Mouse (Mus musculus) embryonic facial prominence, embryonic 12.5 days (tissue): ENCODE data around the gene Csf2. TPM values are rescaled to one million over a fixed set of nuclear protein-coding genes. Genes with fewer than 3 reads are reported as not detected.

Experiments
- ATAC-seq: fragments of 200-750 bp; cut with Nextera tagmentation; 2 replicates; pipeline ENCODE4 v1.8.0; 2017; ENCODE audit not compliant: insufficient number of reproducible peaks, insufficient read depth, low FRiP score, low TSS enrichment
- H3K27ac ChIP-seq: fragments of 300-500 bp; sonication (generic); 2 replicates; pipeline ENCODE4 v1.5.1; 2016; ENCODE audit warnings: mild to moderate bottlenecking
- H3K27me3 ChIP-seq: fragments of 300-500 bp; sonication (generic); 2 replicates; pipeline ENCODE4 v1.6.1; 2016; ENCODE audit warnings: mild to moderate bottlenecking, moderate library complexity
- H3K36me3 ChIP-seq: fragments of 300-500 bp; sonication (generic); 2 replicates; pipeline ENCODE4 v1.6.1; 2016; ENCODE audit warnings: mild to moderate bottlenecking
- H3K4me1 ChIP-seq: fragments of 300-500 bp; sonication (generic); 2 replicates; pipeline ENCODE4 v1.6.1; 2016
- H3K4me2 ChIP-seq: fragments of 300-500 bp; sonication (generic); replicated peaks from 2 replicates; pipeline ENCODE4 v1.6.1; 2016; ENCODE audit warnings: mild to moderate bottlenecking, moderate library complexity
- H3K4me3 ChIP-seq: fragments of 300-500 bp; sonication (generic); 2 replicates; pipeline ENCODE4 v1.5.1; 2016; ENCODE audit warnings: mild to moderate bottlenecking
- H3K9ac ChIP-seq: fragments of 300-500 bp; sonication (generic); 2 replicates; pipeline ENCODE4 v1.6.1; 2016; ENCODE audit warnings: mild to moderate bottlenecking, moderate library complexity
- H3K9me3 ChIP-seq: fragments of 300-500 bp; sonication (generic); 2 replicates; pipeline ENCODE4 v1.6.1; 2016; ENCODE audit warnings: mild to moderate bottlenecking, moderate library complexity
- WGBS: fragments of 180-500 bp; shearing (Covaris S2); methylation state at CpG from one replicate; pipeline ENCODE4 v1.1.7; 2016; 5-methylcytosine and 5-hydroxymethylcytosine counted together
- polyA plus RNA-seq: library from polyadenylated mRNA; unstranded; fragments of >200 nt; fragmentation: Nextera tagmentation; extraction: Ambion mirVana; gene quantifications from 2 replicates; pipeline ENCODE4 v1.2.1, GENCODE M21; 2016

Csf2 gene
- polyA plus RNA-seq, 1 experiment from 2014 or later = not detected

DNA sequence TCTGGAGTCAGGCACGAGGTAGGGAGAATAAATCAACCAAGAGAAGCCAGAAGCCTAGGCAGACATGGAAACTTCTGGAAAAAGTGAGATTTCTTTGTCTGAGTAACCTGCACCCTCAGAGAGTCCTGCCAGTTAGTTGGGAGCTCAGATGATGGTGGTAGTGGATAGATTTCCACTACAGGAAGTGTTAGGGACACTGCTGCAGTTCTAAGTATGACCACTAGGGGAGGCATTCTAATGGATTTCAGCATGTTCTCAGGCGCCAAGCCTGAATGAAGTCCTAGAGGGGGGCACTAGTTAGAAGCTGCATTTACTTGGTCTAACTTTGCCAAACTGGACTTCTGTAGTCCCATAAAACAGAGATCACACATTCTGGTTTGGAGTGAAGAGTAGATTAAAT, 15.1 kb upstream of the Csf2 start:
- Histone ChIP-seq H3K36me3 (no peaks in the 10 kb centered on the region), H3K4me1 (no peaks in the 10 kb centered on the region), H3K27ac (no peak overlapping the region), H3K27me3 (no peaks in the 10 kb centered on the region), H3K9ac (no peak overlapping the region), H3K9me3 (no peaks in the 10 kb centered on the region), H3K4me3 (no peak overlapping the region), H3K4me2 (no peak overlapping the region)
- ATAC-seq = no peak
- WGBS = 56% methylated on average over 2 of the region's 2 CpGs

DNA sequence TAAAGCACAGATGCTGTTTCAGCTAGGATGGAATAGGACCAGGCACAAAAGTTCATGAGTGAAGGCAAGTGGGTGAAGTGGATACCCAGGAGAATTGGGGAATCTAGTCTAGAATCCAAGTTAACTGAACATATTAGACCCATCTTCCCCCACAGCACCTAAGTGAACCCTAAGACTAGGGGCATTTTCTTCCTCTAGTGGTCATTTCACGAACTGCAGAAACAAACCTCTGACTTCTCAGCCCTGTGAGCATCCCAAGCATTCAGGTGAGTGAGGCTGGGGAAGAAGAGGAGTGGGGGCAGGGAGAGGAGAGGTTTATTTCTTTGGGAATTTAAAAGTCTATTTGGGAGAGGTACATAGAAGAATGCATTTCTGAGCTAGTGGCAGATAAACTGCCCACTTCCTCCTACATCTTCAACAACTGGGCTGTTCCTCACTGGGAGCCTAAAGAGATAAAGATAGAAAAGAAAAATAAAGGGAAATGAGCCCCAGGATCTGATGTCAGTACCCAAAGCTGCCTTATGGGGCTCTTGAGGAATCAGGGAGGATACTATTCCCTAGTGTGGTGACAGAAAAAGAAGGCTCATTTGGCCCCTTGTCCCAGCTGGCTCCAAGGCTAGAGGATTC, 14.1 kb upstream of the Csf2 start:
- no peaks in the 10 kb centered on the region for H3K36me3 ChIP-seq
- H3K9me3 ChIP-seq = no peaks in the 10 kb centered on the region
- no peak for ATAC-seq
- no peak overlapping the region for H3K9ac ChIP-seq
- H3K27ac ChIP-seq = no peak overlapping the region
- H3K27me3 ChIP-seq = no peaks in the 10 kb centered on the region
- no peak overlapping the region for H3K4me2 ChIP-seq
- H3K4me3 ChIP-seq = no peak overlapping the region
- no peaks in the 10 kb centered on the region for H3K4me1 ChIP-seq
- WGBS = 15% methylated on average over 1 of the region's 1 CpGs

DNA sequence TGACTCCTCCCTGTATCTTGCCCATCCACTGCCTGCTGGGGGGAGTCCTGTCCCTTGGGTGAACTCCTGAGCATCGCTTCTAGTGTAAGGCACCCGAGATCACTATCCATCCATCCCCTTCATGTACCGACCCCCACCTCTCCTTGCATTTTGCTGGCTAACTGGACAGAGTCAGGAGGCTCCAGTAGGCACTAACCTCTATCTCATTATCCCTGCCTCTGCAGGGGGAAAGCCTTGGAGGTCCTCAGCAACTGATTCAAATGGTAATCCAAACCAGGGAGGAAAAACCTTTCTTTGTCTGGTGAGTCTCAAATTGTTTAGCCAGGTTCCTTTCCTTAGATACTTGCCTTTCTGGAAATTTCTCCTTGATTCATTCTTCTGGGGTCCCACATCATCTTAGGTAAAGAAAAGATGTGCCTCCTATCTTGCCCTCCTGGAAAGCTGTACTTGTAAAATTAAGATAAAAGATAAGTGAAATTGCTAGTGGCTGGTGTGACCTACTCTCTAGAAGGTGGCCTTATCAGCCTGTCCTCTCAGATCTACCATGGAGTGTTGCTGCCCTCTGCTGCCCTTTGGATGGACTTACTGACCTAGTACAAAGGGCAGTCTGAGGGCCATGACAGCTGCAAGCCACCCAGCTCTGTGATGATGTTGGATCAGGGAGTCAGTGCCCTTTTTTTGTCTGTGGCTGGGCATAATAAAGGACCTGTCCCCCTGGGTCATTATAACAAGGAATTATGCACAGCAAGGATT, 7.3 kb upstream of the Csf2 start:
- ATAC-seq = no peak
- H3K4me2 ChIP-seq = no peak overlapping the region
- no peaks in the 10 kb centered on the region for H3K36me3 ChIP-seq
- H3K4me1 ChIP-seq = no peaks in the 10 kb centered on the region
- H3K27ac ChIP-seq = no peak overlapping the region
- H3K27me3 ChIP-seq = no peaks in the 10 kb centered on the region
- H3K9ac ChIP-seq = no peak overlapping the region
- no peak overlapping the region for H3K4me3 ChIP-seq
- no peaks in the 10 kb centered on the region for H3K9me3 ChIP-seq
- 42% methylated on average over 3 of the region's 3 CpGs for WGBS

DNA sequence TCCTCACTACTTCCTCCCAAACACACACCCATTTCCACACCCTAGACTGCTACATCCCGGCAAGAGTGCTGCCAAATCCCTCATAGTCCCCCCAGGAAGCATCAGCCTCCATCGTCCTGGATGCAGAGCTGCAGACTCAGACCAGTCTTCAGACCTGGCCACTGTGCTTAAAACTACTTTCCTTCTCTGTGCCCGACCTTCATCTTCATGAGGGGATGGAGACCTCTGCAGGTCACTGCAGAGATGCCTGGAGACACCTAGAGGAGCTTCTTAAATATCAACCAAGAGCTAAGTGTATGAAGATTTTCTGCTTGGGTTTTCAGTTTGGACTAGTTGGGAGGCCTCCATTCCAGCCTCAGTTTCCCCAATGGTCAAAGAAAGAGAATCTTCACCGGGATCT, 4.6 kb upstream of the Csf2 start:
- Histone ChIP-seq H3K4me1 (no peaks in the 10 kb centered on the region), H3K4me2 (no peak overlapping the region), H3K36me3 (no peaks in the 10 kb centered on the region), H3K4me3 (no peak overlapping the region), H3K27me3 (no peaks in the 10 kb centered on the region), H3K9me3 (no peaks in the 10 kb centered on the region), H3K9ac (no peak overlapping the region), H3K27ac (no peak overlapping the region)
- 61% methylated on average over 4 of the region's 4 CpGs for WGBS
- ATAC-seq = no peak

DNA sequence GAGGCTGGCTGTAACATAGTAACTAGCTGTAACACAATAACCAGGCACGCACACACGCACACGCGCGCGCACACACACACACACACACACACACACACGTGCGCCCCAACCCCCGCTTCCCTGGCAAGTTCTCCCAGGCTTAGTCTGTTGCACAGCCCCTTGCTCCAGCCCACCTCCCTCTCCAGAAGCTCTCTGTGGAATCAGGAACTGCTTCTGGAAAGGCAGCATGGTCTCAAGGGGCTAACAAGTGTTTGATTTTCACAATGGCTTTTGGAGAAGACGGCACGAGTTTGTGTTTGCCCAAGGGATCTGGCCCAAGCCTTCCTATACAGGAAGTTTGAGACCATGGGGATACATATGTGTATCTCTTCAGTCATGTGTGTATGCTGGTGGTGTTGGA, 1.1 kb upstream of the Csf2 start:
- Histone ChIP-seq H3K4me1 (no peaks in the 10 kb centered on the region), H3K9ac (no peak overlapping the region), H3K27me3 (no peaks in the 10 kb centered on the region), H3K36me3 (no peaks in the 10 kb centered on the region), H3K4me3 (no peak overlapping the region), H3K27ac (no peak overlapping the region), H3K9me3 (no peaks in the 10 kb centered on the region), H3K4me2 (no peak overlapping the region)
- WGBS = 91% methylated on average over 11 of the region's 11 CpGs
- ATAC-seq = no peak

DNA sequence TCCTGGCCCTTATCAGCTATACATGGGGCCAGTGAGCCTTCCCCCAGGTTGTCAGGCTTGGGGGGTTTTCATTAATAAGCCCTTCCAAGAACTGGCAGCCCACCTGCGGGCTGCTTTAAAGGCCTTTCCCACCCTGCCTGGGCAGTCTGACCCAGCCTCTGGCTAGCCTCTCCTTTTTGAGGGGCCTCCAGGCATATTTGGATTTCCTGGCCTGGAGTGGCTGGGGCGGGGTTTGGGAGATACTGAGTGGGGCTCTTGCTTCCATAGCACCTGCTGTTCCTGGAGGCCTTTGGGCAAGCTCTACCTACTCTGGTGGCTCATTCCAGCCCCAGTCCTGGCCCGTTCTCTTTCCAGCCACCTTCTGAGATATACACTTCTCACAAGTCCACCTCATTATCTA, 281 bp upstream of the Csf2 start:
- H3K4me2 ChIP-seq = no peak overlapping the region
- 90% methylated on average over 3 of the region's 3 CpGs for WGBS
- no peak overlapping the region for H3K9ac ChIP-seq
- H3K36me3 ChIP-seq = no peaks in the 10 kb centered on the region
- H3K27me3 ChIP-seq = no peaks in the 10 kb centered on the region
- no peak overlapping the region for H3K27ac ChIP-seq
- H3K4me3 ChIP-seq = no peak overlapping the region
- no peak for ATAC-seq
- H3K9me3 ChIP-seq = no peaks in the 10 kb centered on the region
- no peaks in the 10 kb centered on the region for H3K4me1 ChIP-seq

DNA sequence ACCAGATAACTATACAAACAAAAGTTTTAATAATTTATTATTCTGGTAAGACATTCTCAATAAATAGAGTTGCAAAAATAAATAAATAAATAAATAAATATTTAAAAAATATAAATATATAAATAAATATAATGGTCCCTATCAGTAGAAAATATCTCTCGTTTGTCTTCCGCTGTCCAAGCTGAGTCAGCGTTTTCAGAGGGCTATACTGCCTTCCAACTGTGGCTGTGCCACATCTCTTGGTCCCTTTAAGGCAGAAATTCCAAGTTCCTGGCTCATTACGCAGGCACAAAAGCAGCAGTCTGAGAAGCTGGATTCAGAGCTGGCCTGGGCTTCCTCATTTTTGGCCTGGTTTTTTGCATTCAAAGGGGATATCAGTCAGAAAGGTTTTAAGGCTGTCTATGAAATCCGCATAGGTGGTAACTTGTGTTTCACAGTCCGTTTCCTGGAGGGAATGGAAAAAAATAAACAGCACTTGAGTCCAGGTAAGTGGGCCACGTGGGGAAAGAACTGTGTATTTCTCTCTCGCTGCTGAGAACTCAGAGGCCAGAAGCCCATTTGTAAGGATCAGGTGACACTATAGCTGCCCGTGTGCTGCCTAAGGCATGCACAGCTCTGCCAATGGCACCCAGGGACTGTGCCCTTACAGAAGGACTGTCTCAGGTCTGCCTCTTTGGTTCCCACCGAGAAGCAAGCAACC, 2.1 kb downstream of the Csf2 start:
- Histone ChIP-seq H3K9ac (no peak overlapping the region), H3K36me3 (no peaks in the 10 kb centered on the region), H3K27me3 (no peaks in the 10 kb centered on the region), H3K4me1 (no peaks in the 10 kb centered on the region), H3K27ac (no peak overlapping the region), H3K4me2 (no peak overlapping the region), H3K9me3 (no peaks in the 10 kb centered on the region), H3K4me3 (no peak overlapping the region)
- ATAC-seq = no peak
- WGBS = 61% methylated on average over 10 of the region's 10 CpGs

DNA sequence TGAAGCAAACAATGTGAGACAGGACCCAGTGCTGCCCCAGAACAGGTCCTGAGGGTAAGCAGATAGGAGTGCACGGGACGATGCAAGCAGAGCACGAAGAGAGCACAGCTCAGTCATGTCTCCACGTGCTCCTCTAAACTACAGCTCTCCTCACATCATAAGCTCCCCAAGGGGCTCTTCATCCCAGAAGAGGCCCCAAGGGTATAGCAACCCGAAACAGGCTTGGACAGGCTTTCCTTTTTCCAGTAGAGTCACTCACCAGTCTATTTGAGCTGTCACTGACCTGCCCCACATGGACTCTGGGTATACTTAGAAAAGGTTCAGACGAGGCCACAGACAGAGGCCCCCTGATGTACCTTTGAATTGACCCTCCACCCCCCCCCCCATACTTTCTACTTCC, 5.0 kb downstream of the Csf2 start:
- Histone ChIP-seq H3K27ac (no peak overlapping the region), H3K4me3 (no peak overlapping the region), H3K4me2 (no peak overlapping the region), H3K4me1 (no peaks in the 10 kb centered on the region), H3K9ac (no peak overlapping the region), H3K36me3 (no peaks in the 10 kb centered on the region), H3K27me3 (no peaks in the 10 kb centered on the region), H3K9me3 (no peaks in the 10 kb centered on the region)
- no peak for ATAC-seq
- WGBS = 82% methylated on average over 6 of the region's 6 CpGs

DNA sequence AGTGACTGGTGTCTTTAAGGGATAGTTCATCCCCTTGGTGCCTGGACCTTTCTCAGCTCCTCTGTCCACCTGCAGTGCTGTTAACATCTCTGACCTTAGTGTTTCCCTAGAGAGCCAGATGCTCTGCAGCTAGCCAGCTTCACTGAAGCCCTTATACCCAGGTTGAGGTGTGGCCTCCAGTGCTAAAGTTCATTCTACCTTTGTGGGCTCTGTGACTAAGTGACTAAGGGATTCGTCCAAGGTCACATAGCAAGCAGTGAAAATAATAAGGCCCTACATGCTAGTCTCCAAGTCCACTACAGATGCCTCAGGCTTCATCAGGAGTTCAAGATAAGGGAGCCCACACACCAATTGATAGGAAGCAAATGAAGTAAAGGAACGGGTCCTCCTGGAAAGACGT, 7.0 kb downstream of the Csf2 start:
- Histone ChIP-seq H3K4me1 (no peaks in the 10 kb centered on the region), H3K36me3 (no peaks in the 10 kb centered on the region), H3K4me3 (no peak overlapping the region), H3K9me3 (no peaks in the 10 kb centered on the region), H3K27me3 (no peaks in the 10 kb centered on the region), H3K27ac (no peak overlapping the region), H3K4me2 (no peak overlapping the region), H3K9ac (no peak overlapping the region)
- 91% methylated on average over 3 of the region's 3 CpGs for WGBS
- ATAC-seq = no peak

DNA sequence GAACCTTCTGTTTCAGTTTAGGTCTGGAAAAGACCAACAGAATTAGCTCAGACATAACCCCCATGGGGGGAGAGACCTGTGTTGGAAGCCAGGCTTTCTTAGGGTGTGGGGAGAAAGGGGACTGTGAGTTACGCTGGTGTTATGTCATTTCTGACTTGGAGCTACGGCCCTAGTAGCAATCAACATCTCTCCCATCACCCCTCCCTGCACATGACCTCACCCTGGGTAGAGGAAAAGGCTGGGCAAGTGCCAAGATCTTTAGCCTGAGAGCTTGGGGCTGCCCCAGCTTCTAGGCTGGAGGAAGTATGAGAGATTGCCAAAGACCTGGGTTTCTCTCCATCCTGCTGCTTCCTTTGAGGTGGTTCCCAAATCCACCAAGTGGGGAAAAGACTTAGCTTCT, 12.5 kb downstream of the Csf2 start:
- Histone ChIP-seq H3K27ac (no peak overlapping the region), H3K36me3 (no peaks in the 10 kb centered on the region), H3K27me3 (no peaks in the 10 kb centered on the region), H3K4me2 (no peak overlapping the region), H3K4me1 (no peaks in the 10 kb centered on the region), H3K9ac (no peak overlapping the region), H3K9me3 (no peaks in the 10 kb centered on the region), H3K4me3 (no peak overlapping the region)
- WGBS = 88% methylated on average over 2 of the region's 2 CpGs
- no peak for ATAC-seq

DNA sequence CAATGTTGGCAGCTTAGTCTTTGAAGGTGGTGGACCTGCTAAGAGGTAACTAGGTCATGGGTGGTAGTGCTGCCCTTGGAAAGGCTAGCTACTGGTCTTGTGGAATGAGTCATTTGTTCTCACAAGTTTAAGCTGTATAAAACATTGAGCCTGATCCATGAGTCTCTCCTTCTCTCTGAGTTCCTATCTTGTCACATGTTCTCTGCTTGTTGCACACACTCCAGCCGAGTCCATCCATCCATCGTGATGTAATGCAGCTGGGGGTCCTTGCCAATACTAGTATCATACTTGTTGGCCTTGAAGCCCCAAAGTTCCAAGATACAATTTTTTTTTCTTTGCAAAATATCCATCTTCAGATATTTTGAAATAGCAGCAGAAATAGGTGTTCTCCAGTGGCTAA, 22.0 kb downstream of the Csf2 start:
- Histone ChIP-seq H3K4me1 (no peaks in the 10 kb centered on the region), H3K27me3 (no peaks in the 10 kb centered on the region), H3K27ac (no peak overlapping the region), H3K4me3 (no peak overlapping the region), H3K4me2 (no peak overlapping the region), H3K9ac (no peak overlapping the region), H3K9me3 (no peaks in the 10 kb centered on the region), H3K36me3 (no peaks in the 10 kb centered on the region)
- ATAC-seq = no peak
- 91% methylated on average over 2 of the region's 2 CpGs for WGBS

DNA sequence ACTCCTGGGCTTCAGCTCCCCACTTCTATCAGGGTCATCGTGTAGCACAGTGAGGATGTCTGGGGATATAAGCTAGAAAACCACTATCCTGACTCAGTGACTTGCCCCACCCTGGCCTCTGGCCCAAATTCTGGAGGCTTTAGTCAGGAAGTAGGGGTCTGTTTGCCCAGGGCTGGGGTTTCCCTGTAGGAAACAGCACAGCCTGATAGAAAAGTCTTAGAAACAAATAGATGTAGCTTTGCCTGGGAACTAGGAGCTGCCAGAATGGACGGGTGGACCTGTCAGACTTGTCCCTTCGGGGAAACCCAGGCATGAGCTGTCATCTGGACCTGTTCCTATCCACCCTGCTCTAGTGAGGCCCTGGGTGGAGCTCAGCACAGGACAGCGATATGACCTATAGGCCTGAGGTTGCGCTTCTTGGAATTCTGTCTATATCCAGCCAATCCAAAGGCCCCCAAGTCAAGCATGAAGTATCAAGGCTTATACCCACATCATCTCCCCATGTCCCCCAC, 24.9 kb downstream of the Csf2 start:
- Histone ChIP-seq H3K36me3 (no peaks in the 10 kb centered on the region), H3K4me1 (no peaks in the 10 kb centered on the region), H3K9me3 (no peaks in the 10 kb centered on the region), H3K27me3 (no peaks in the 10 kb centered on the region), H3K4me3 (no peak overlapping the region), H3K27ac (no peak overlapping the region), H3K9ac (no peak overlapping the region), H3K4me2 (no peak overlapping the region)
- no peak for ATAC-seq
- 85% methylated on average over 5 of the region's 5 CpGs for WGBS
